Mouse (Mus musculus): ENCODE data around the gene Utp4. TPM values are rescaled to one million over a fixed set of nuclear protein-coding genes. Genes with fewer than 3 reads are reported as not detected.
A peak's percentile ranks its signal among the peaks of the same experiment; 100 is the strongest.
"Not testable (repeated sequence)": the region's sequence is repeated elsewhere in the genome, so short reads cannot be mapped to it uniquely, and the experiment has no call there.

Gene Utp4
- polyA plus RNA-seq, 1 experiment from 2014 or later, result 91.4 TPM

GRCm38 (mm10) chr8:106925446-106925845 lies 32.0 kb downstream of the Utp4 start:
- H3K4me2 ChIP-seq (replicated peaks; ENCODE audit: low read depth, low read length), result no peak overlapping the region
- H3K27me3 ChIP-seq (ENCODE audit: insufficient read depth, low read length), result no peaks in the 10 kb centered on the region
- H3K9ac ChIP-seq (replicated peaks; ENCODE audit: low read length), result no peak overlapping the region
- no peaks in the 10 kb centered on the region for H3K9me3 ChIP-seq (ENCODE audit: low read length)
- 0 out of 2 replicates have a peak, but pooled peaks cover 3% of the 10 kb centered on the region for H3K4me1 ChIP-seq (ENCODE audit: insufficient read depth, low read length)
- no peak for ATAC-seq (ENCODE audit: low FRiP score, low TSS enrichment)
- H3K27ac ChIP-seq (ENCODE audit: low read length), result no peak overlapping the region
- H3K36me3 ChIP-seq (ENCODE audit: insufficient read depth, low read length), result peaks cover 23% of the 10 kb centered on the region
- H3K4me3 ChIP-seq (ENCODE audit: low read length), result no peak overlapping the region
- WGBS, result 94% methylated on average over 4 of the region's 4 CpGs

GRCm38 (mm10) chr8:106927247-106927646 lies 33.8 kb downstream of the Utp4 start:
- H3K36me3 ChIP-seq (ENCODE audit: insufficient read depth, low read length), result peaks cover 13% of the 10 kb centered on the region
- no peak overlapping the region for H3K27ac ChIP-seq (ENCODE audit: low read length)
- 0 out of 2 replicates have a peak, but pooled peaks cover 4% of the 10 kb centered on the region for H3K4me1 ChIP-seq (ENCODE audit: insufficient read depth, low read length)
- peak; percentile 57; the same call in 1 of the 2 replicates for ATAC-seq (ENCODE audit: low FRiP score, low TSS enrichment)
- H3K27me3 ChIP-seq (ENCODE audit: insufficient read depth, low read length), result no peaks in the 10 kb centered on the region
- H3K9ac ChIP-seq (replicated peaks; ENCODE audit: low read length), result no peak overlapping the region
- no peaks in the 10 kb centered on the region for H3K9me3 ChIP-seq (ENCODE audit: low read length)
- 48% methylated on average over 4 of the region's 4 CpGs for WGBS
- no peak overlapping the region for H3K4me3 ChIP-seq (ENCODE audit: low read length)
- H3K4me2 ChIP-seq (replicated peaks; ENCODE audit: low read depth, low read length), result no peak overlapping the region

- H3K4me2 ChIP-seq (replicated peaks; ENCODE audit: low read depth, low read length); H3K36me3 ChIP-seq (ENCODE audit: insufficient read depth, low read length); H3K27me3 ChIP-seq (ENCODE audit: insufficient read depth, low read length); H3K27ac ChIP-seq (ENCODE audit: low read length); H3K4me1 ChIP-seq (ENCODE audit: insufficient read depth, low read length); H3K4me3 ChIP-seq (ENCODE audit: low read length); H3K9ac ChIP-seq (replicated peaks; ENCODE audit: low read length); H3K9me3 ChIP-seq (ENCODE audit: low read length); ATAC-seq (ENCODE audit: low FRiP score, low TSS enrichment): not testable (repeated sequence)
- 93% methylated on average over 10 of the region's 11 CpGs for WGBS
Measured at GRCm38 (mm10) chr8:106928182-106928581, 34.7 kb downstream of the Utp4 start.

GRCm38 (mm10) chr8:106929155-106929913 lies 35.9 kb downstream of the Utp4 start:
- WGBS, result 36% methylated on average over 6 of the region's 6 CpGs

GRCm38 (mm10) chr8:106929921-106930320 lies 36.5 kb downstream of the Utp4 start:
- no peak for ATAC-seq (ENCODE audit: low FRiP score, low TSS enrichment)
- no peaks in the 10 kb centered on the region for H3K27me3 ChIP-seq (ENCODE audit: insufficient read depth, low read length)
- H3K27ac ChIP-seq (ENCODE audit: low read length), result peak overlapping the region; percentile 72
- no peaks in the 10 kb centered on the region for H3K36me3 ChIP-seq (ENCODE audit: insufficient read depth, low read length)
- no peaks in the 10 kb centered on the region for H3K9me3 ChIP-seq (ENCODE audit: low read length)
- H3K4me3 ChIP-seq (ENCODE audit: low read length), result no peak overlapping the region
- H3K9ac ChIP-seq (replicated peaks; ENCODE audit: low read length), result no peak overlapping the region
- H3K4me1 ChIP-seq (ENCODE audit: insufficient read depth, low read length), result peaks cover 9% of the 10 kb centered on the region; the same call in 1 of the 2 replicates
- WGBS, result 60% methylated on average over 5 of the region's 5 CpGs
- H3K4me2 ChIP-seq (replicated peaks; ENCODE audit: low read depth, low read length), result no peak overlapping the region

More at GRCm38 (mm10) chr8:106929155-106929913, 35.9 kb downstream of the Utp4 start:
- no peak overlapping the region for H3K4me2 ChIP-seq (replicated peaks; ENCODE audit: low read depth, low read length)
- H3K4me1 ChIP-seq (ENCODE audit: insufficient read depth, low read length), result 0 out of 2 replicates have a peak, but pooled peaks cover 9% of the 10 kb centered on the region
- H3K9ac ChIP-seq (replicated peaks; ENCODE audit: low read length), result no peak overlapping the region
- peak overlapping the region; percentile 72 for H3K27ac ChIP-seq (ENCODE audit: low read length)
- H3K9me3 ChIP-seq (ENCODE audit: low read length), result no peaks in the 10 kb centered on the region
- H3K36me3 ChIP-seq (ENCODE audit: insufficient read depth, low read length), result no peaks in the 10 kb centered on the region
- H3K4me3 ChIP-seq (ENCODE audit: low read length), result no peak overlapping the region
- no peak for ATAC-seq (ENCODE audit: low FRiP score, low TSS enrichment)
- H3K27me3 ChIP-seq (ENCODE audit: insufficient read depth, low read length), result no peaks in the 10 kb centered on the region

- no peak for ATAC-seq (ENCODE audit: low FRiP score, low TSS enrichment)
- Histone ChIP-seq H3K4me2 (replicated peaks; ENCODE audit: low read depth, low read length) (peak overlapping the region; percentile 44), H3K4me1 (ENCODE audit: insufficient read depth, low read length) (peaks cover 20% of the 10 kb centered on the region), H3K9me3 (ENCODE audit: low read length) (no peaks in the 10 kb centered on the region), H3K36me3 (ENCODE audit: insufficient read depth, low read length) (no peaks in the 10 kb centered on the region), H3K4me3 (ENCODE audit: low read length) (peak overlapping the region; percentile 14), H3K27me3 (ENCODE audit: insufficient read depth, low read length) (no peaks in the 10 kb centered on the region), H3K27ac (ENCODE audit: low read length) (no peak overlapping the region), H3K9ac (replicated peaks; ENCODE audit: low read length) (peak overlapping the region; percentile 45; the same call in 1 of the 2 replicates)
- 8% methylated on average over 22 of the region's 22 CpGs for WGBS
Measured at GRCm38 (mm10) chr8:106932376-106933065, 39.1 kb downstream of the Utp4 start.

GRCm38 (mm10) chr8:106933506-106934143 lies 40.2 kb downstream of the Utp4 start:
- 76% methylated on average over 4 of the region's 4 CpGs for WGBS
- Histone ChIP-seq H3K4me2 (replicated peaks; ENCODE audit: low read depth, low read length) (no peak overlapping the region), H3K27me3 (ENCODE audit: insufficient read depth, low read length) (no peaks in the 10 kb centered on the region), H3K36me3 (ENCODE audit: insufficient read depth, low read length) (no peaks in the 10 kb centered on the region), H3K4me1 (ENCODE audit: insufficient read depth, low read length) (peaks cover 27% of the 10 kb centered on the region), H3K4me3 (ENCODE audit: low read length) (no peak overlapping the region), H3K27ac (ENCODE audit: low read length) (no peak overlapping the region), H3K9me3 (ENCODE audit: low read length) (no peaks in the 10 kb centered on the region), H3K9ac (replicated peaks; ENCODE audit: low read length) (no peak overlapping the region)
- no peak for ATAC-seq (ENCODE audit: low FRiP score, low TSS enrichment)

GRCm38 (mm10) chr8:106934226-106934977 lies 41.0 kb downstream of the Utp4 start:
- no peak overlapping the region for H3K4me3 ChIP-seq (ENCODE audit: low read length)
- no peak overlapping the region for H3K9ac ChIP-seq (replicated peaks; ENCODE audit: low read length)
- H3K27me3 ChIP-seq (ENCODE audit: insufficient read depth, low read length), result no peaks in the 10 kb centered on the region
- WGBS, result 81% methylated on average over 15 of the region's 16 CpGs
- H3K4me2 ChIP-seq (replicated peaks; ENCODE audit: low read depth, low read length), result no peak overlapping the region
- H3K9me3 ChIP-seq (ENCODE audit: low read length), result no peaks in the 10 kb centered on the region
- H3K27ac ChIP-seq (ENCODE audit: low read length), result no peak overlapping the region
- no peaks in the 10 kb centered on the region for H3K36me3 ChIP-seq (ENCODE audit: insufficient read depth, low read length)
- H3K4me1 ChIP-seq (ENCODE audit: insufficient read depth, low read length), result peaks cover 27% of the 10 kb centered on the region
- ATAC-seq (ENCODE audit: low FRiP score, low TSS enrichment), result no peak

- no peaks in the 10 kb centered on the region for H3K9me3 ChIP-seq (ENCODE audit: low read length)
- WGBS, result under 1% methylated on average over 38 of the region's 41 CpGs
- no peaks in the 10 kb centered on the region for H3K36me3 ChIP-seq (ENCODE audit: insufficient read depth, low read length)
- peak within 1 kb of the TSS; percentile 87 for H3K4me2 ChIP-seq (replicated peaks; ENCODE audit: low read depth, low read length)
- peak; percentile 88 for ATAC-seq (ENCODE audit: low FRiP score, low TSS enrichment)
- H3K4me1 ChIP-seq (ENCODE audit: insufficient read depth, low read length), result peaks cover 36% of the 10 kb centered on the region
- H3K9ac ChIP-seq (replicated peaks; ENCODE audit: low read length), result peak within 1 kb of the TSS; percentile 84
- H3K4me3 ChIP-seq (ENCODE audit: low read length), result peak within 1 kb of the TSS; percentile 83
- H3K27me3 ChIP-seq (ENCODE audit: insufficient read depth, low read length), result no peaks in the 10 kb centered on the region
- H3K27ac ChIP-seq (ENCODE audit: low read length), result peak within 1 kb of the TSS; percentile 88
Measured at GRCm38 (mm10) chr8:106935324-106935869, 42.0 kb downstream of the Utp4 start, which contains the start of gene Sntb2. Gene Sntb2 (plus strand): TSS chr8:106935750.
